Mouse (Mus musculus): ENCODE results near the gene Eif2ak4. TPM values are rescaled to one million over a fixed set of nuclear protein-coding genes. Genes with fewer than 3 reads are reported as not detected.

Eif2ak4 gene
- polyA plus RNA-seq, 1 experiment, result 12.6 TPM

DNA sequence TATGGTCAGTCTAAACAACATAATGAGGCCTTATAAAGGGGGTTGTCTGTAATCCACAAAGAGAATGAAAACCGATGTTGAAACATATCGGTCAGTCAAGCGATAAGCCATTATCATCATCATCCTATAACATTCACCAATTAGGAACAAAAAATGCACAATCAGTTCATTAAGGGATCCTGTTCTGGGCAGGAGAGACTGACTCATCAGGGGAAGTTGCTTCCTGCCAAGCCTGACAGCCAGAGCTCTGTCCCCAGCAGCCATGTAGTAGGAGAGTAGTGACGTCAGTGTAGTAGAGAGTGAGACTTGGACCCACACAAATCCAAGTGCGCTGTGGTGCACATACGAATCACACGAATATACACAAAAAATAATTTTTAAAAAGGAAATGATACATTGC is 118.7 kb downstream of the Eif2ak4 start:
- DNase-seq (ENCODE audit: low read depth), result no peak

DNA sequence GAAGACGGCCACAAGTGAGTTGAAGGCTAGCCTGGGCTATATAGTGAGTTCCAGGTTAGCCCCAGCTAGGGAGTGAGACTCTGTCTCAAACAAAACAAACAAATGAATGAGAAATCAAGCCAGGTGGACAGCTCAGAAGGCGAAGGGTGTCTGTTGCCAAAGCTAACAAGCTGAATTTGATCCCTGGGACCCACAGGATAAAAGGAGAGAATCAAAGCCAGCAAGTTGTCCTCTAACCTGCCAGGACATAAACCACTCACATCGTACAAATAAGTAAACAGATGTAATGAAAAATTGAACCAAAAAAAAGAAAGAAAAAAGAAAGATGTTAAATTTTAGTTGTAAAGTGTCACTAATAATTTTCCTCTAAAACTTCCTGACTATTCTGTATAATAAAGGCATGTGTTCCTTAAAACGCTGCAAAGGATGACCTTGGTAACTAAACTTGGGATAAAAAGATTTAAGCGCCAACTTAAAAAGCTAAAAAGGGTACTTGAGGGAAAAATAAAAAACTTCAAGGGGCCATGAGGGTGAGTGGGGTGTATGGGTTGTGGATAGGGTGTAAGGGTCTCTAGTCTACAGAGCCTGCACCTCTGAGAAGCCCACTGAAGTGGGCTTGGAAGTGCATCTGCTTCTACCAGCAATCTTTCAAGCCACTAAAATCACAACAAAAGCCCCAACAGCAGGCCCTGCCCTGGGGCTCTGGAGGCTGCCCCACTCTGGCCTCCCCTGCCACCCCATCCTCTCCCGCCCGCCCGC is 121.4 kb downstream of the Eif2ak4 start:
- DNase-seq (ENCODE audit: low read depth), result no peak

DNA sequence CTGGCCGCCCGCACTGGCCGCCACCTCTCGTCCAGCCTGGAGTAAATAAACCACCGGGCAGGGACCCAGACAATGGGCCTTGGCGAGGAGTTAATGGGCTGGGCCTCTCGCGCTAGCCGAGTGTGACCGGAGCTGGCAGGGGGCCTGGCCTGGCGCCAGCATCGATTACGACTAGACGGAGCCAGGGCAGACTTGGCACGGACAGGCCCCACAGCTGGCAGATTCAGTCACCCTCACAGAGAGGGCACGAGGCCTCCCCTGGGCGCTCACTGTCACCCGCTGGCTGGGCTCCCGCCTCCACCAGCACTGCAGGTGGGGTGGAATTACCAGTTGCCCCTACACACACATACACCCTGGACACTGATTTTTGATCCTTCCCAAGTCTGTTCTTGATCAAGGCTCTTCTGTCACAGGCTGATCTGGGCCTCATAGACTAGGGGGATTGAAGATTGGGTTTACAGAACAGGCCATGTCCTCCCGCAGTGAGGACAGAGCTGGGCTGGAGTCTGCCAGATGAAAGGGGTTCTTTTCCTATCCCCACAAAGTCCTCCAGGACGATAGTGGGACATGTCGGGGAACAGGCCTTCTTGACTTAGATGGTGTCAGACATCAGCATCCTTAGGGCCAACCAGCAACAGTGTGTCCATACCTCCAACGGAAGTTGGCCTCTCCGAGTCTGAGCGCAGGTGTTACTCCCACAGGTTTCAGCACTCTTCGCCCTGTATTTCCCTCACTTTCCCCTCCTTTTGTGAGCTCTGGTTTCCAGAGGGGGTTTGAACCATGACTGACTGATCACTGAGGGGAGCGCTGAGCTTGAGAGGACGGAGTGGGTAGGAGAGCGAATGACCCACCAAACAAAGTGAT is 122.3 kb downstream of the Eif2ak4 start:
- no peak for DNase-seq (ENCODE audit: low read depth)

DNA sequence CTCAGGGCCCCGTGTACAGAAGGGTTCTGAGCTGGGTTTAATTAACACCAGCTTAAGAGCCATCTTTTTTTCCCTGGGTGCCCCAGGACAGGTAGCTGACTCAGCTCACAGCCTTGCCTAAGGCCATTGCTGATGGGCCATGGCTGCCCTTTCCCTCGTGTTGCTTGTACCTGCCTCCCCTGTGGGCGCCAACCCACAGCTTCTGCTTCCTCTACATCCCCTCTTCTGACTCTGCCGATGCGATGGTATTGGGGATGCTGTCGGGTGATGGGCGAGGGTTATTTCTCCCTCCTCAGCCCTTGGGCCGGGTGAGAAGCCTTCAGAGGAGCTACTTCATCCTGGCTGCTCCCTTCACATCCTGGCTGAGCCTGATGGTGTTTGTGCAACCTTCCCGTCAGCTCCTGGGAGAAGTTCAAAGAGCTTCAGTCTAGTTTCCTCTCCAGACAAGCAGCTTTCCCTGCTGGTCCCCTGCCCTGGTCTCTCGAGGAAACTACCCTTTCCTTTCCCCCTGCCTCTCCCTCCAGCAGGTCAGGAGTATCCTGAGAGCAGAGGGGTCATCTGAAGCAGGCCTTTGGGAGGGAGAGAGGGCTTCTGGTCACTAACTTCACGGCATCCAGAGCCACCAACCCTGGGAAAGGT is 123.5 kb downstream of the Eif2ak4 start:
- DNase-seq (ENCODE audit: low read depth), result no peak

DNA sequence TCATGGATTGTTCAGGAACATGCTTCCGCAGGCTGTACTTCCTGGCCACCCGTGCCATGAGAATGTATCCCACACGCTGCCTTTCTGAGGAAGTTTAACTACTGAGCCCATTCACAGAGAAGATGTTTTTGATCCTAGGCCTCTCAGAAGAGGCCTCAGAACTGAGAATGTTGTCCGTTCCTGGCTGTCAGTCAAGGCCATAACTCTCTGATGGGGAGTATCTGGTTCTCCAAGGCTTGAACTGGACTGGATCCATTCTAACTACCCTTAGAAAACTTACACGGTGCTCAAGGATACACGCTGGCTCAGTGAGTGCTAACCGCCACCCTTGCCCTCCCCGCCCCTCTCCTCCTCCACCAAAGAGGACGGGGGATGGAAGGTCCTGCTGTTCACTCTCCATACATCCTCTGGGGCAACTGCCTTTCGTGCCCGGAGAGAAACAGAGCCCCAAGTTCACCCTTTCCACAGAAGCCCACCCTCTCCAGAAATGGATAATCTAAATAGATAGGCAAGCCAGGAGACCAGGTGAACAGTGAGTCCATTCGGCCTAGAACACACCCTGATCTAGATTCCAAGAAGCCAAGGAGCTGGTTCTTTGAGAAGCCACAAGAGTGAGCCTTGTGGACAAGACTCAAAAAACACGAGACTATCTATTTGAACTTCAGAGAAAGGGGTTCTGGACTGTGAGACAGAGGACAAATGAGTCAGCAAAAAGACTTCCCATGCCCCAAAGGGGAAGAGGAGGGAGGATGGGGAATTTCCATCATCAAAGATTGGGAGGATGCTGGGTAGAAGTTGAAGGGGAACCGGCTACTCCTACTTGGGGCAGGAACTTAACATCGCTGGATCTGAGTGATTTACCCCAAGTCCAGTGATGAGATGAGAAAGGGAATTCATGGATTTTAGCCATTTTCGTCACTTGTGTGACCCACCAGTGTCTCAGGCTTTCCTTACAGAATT is 124.3 kb downstream of the Eif2ak4 start:
- DNase-seq (ENCODE audit: low read depth), result no peak

GRCm38 (mm10) chr2:118520042-118520933 is 131.9 kb downstream of the Eif2ak4 start:
- no peak for DNase-seq (ENCODE audit: low read depth)

GRCm38 (mm10) chr2:118522265-118522664 is 133.8 kb downstream of the Eif2ak4 start:
- no peak for DNase-seq (ENCODE audit: low read depth)

DNA sequence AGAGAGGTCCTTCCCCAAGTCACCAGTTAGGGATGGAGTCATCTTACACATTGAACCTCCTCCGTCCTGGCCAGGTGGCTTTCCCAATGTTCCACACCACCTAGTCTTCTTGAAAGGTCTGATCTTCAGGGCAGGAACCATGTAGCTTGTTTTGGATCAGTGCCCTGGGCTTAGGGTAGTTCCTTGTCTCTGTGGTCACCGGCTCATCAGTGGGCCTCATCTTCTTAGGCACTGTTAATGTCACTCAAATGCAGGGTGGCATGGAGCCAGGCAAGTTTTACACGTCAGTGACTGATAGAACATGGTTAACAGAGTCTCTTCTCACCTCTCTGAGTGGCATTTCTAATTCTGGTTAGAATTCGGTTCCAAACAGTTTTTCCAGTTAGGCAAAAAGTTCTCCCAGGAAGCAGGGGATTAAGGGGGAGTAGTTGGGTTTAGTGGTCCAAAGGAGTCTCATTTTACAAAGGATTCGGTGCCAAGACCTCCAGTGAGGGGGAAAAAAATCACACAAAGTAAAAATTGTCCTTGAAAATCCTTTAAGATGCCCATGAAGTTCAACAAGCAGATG is 134.8 kb downstream of the Eif2ak4 start:
- DNase-seq (ENCODE audit: low read depth), result no peak

DNA sequence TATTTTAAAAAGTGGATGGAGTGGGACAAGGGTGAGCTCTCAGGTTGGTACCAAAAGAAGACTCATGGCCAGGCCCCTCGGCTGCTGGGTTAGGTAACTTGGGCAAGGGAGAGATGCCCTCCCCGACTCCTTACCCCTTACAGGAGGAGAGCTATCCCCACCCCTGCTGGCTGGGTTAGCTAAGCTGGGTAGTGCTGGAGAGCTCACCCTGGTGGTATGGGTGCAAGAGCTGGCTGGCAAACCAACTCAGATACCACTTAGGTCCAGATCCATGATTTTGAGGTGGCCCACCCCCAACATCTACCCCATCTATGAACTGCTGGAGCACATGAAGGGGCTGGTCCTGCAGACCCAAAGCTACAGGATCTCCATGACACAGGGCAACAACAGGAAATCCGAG is 136.4 kb downstream of the Eif2ak4 start:
- no peak for DNase-seq (ENCODE audit: low read depth)

Other genes with a start within 250 kb of the Eif2ak4 start
- 0.09 and 0.18 TPM in 2 replicates for gene Fsip1, start 131.7 kb upstream of the Eif2ak4 start, polyA plus RNA-seq (2012; rRNA removed)
- gene Gpr176, start 15.2 kb upstream of the Eif2ak4 start, polyA plus RNA-seq (2012; rRNA removed), result 0.15 and 0.19 TPM in 2 replicates
- 86.6 and 111 TPM in 2 replicates for gene Srp14, start 91.1 kb downstream of the Eif2ak4 start, polyA plus RNA-seq (2012; rRNA removed)
- gene Bmf, start 161.1 kb downstream of the Eif2ak4 start, polyA plus RNA-seq (2012; rRNA removed), result 15.8 and 19.2 TPM in 2 replicates
- 1.3 and 2.7 TPM in 2 replicates for gene Bub1b, start 209.6 kb downstream of the Eif2ak4 start, polyA plus RNA-seq (2012; rRNA removed)